ENCODE assay signal across 9 mouse cellular contexts in genomic region chr5:125800025-125800424, GRCm38 (mm10).
DNase-seq lines count a peak whose midpoint lies in the region; ATAC-seq and TF ChIP-seq lines count a peak whose summit lies in the region.
"Had no signal": no experiment of that assay in that cellular context is flagged by ENCODE, and none has a peak within 500 bp of the region (broad histone marks: within the 10 kb centered on the region; RNA-seq: fewer than 3 reads in every experiment).

No protein-coding gene starts in this region.

- WGBS in lung, postnatal 0 days = 14% methylated on average over 11 of the region's 11 CpGs

- peak; percentile 17 for DNase-seq in adrenal gland, postnatal 14 days
- no peak for DNase-seq in adrenal gland, adult 2 months
- DNase-seq in layer of hippocampus, postnatal 10 days (ENCODE audit: low spot score in 2 of 2) = peak; percentile 52 to 62
- no peak for DNase-seq in layer of hippocampus, adult 8-10 months (ENCODE audit: low spot score in 2 of 2)
- no peak for DNase-seq in lung, postnatal 0 days (ENCODE audit: low spot score)
- no peak for DNase-seq in spleen, postnatal 10 days (ENCODE audit: low spot score in 2 of 2)

- H3K4me1 ChIP-seq in lung, postnatal 0 days (ENCODE audit: insufficient read depth, low read depth, low read length) = no peaks in the 10 kb centered on the region

- ATAC-seq in common myeloid progenitor, adult 5-6 weeks (replicated peaks; ENCODE audit: low read depth, poor library complexity, severe bottlenecking) = peak; percentile 74
- 0 out of 2 replicates have a peak, but pooled peaks have one; percentile 26 for ATAC-seq in megakaryocyte-erythroid progenitor cell, adult 5-6 weeks (replicated peaks; ENCODE audit: low FRiP score, low TSS enrichment, poor library complexity, severe bottlenecking)
- no peak for ATAC-seq in lung, postnatal 0 days

- no peaks in the 10 kb centered on the region for H3K36me3 ChIP-seq in lung, postnatal 0 days (ENCODE audit: insufficient read depth, low read length)

- H3K9me3 ChIP-seq in lung, postnatal 0 days (ENCODE audit: low read length) = peaks cover 4% of the 10 kb centered on the region; the same call in 1 of the 2 replicates

- TF ChIP-seq CTCF in lung, postnatal 0 days (IDR thresholded peaks at IDR 0.05) = no peak

- no peaks in the 10 kb centered on the region for H3K27me3 ChIP-seq in lung, postnatal 0 days (replicated peaks; ENCODE audit: insufficient read depth, low read length)

- H3K27ac ChIP-seq in lung, postnatal 0 days (ENCODE audit: low read length) = no peak overlapping the region
- H3K27ac ChIP-seq: macrophage had no signal

- H3K4me3 ChIP-seq in lung, postnatal 0 days (ENCODE audit: low read depth, low read length) = no peak overlapping the region

- no peak for TF ChIP-seq EP300 in lung, postnatal 0 days (IDR thresholded peaks at IDR 0.05)

- H3K9ac ChIP-seq in lung, postnatal 0 days (replicated peaks; ENCODE audit: low read depth) = no peak overlapping the region

- H3K4me2 ChIP-seq in lung, postnatal 0 days (replicated peaks; ENCODE audit: low read depth, low read length) = no peak overlapping the region

Comparison
In these comparisons a context has a peak if more than half of its experiments do, and no peak if none do; other contexts are left out.
1. DNase-seq: peak in adrenal gland, postnatal 14 days (single experiment) and layer of hippocampus, postnatal 10 days (2 of 2); none in adrenal gland, adult 2 months (single experiment), layer of hippocampus, adult 8-10 months (0 of 2), lung, postnatal 0 days (single experiment) and spleen, postnatal 10 days (0 of 2).